Mouse (Mus musculus) forebrain, embryonic 16.5 days (tissue): ENCODE results near the gene Trmo. TPM values are rescaled to one million over a fixed set of nuclear protein-coding genes. Genes with fewer than 3 reads are reported as not detected.

Experiments used
- ATAC-seq: fragments of 200-750 bp; cut with Nextera tagmentation; 2 replicates; pipeline ENCODE4 v1.8.0; 2017; ENCODE audit warnings: mild to moderate bottlenecking, moderate library complexity
- H3K27ac ChIP-seq: fragments of 300-500 bp; sonication (generic); 2 replicates; pipeline ENCODE4 v1.5.1; 2014; ENCODE audit warnings: low read length, control low read depth
- H3K27me3 ChIP-seq: fragments of 300-500 bp; sonication (generic); replicated peaks from 2 replicates; pipeline ENCODE4 v1.6.1; 2014; ENCODE audit warnings: low read length; ENCODE audit not compliant: control insufficient read depth, insufficient read depth
- H3K36me3 ChIP-seq: fragments of 300-500 bp; sonication (generic); 2 replicates; pipeline ENCODE4 v1.6.1; 2014; ENCODE audit not compliant: control insufficient read depth, insufficient read depth
- H3K4me1 ChIP-seq: fragments of 300-500 bp; sonication (generic); replicated peaks from 2 replicates; pipeline ENCODE4 v1.6.1; 2014; ENCODE audit warnings: low read length; ENCODE audit not compliant: control insufficient read depth, insufficient read depth
- H3K4me2 ChIP-seq: fragments of 300-500 bp; sonication (generic); 2 replicates; pipeline ENCODE4 v1.6.1; 2014; ENCODE audit warnings: mild to moderate bottlenecking, low read length, control low read depth
- H3K4me3 ChIP-seq: fragments of 300-500 bp; sonication (generic); replicated peaks from 2 replicates; pipeline ENCODE4 v1.5.1; 2014; ENCODE audit warnings: mild to moderate bottlenecking, low read length, control low read depth
- H3K9ac ChIP-seq: fragments of 300-500 bp; sonication (generic); replicated peaks from 2 replicates; pipeline ENCODE4 v1.6.1; 2014; ENCODE audit warnings: low read depth, low read length, control low read depth
- H3K9me3 ChIP-seq: fragments of 300-500 bp; sonication (generic); 2 replicates; pipeline ENCODE4 v1.6.1; 2016; ENCODE audit warnings: low read length; ENCODE audit not compliant: control insufficient read depth
- WGBS: fragments of 180-500 bp; shearing (Covaris S2); extraction: QIAGEN DNeasy Blood & Tissue Kit; methylation state at CpG from one replicate; pipeline ENCODE4 v1.1.7; 2014; 5-methylcytosine and 5-hydroxymethylcytosine counted together
- polyA plus RNA-seq: library from polyadenylated mRNA; unstranded; fragments of >200 nt; fragmentation: Nextera tagmentation; extraction: Ambion mirVana; gene quantifications from 2 replicates; pipeline ENCODE4 v1.2.1, GENCODE M21; 2015

Gene Trmo
- polyA plus RNA-seq, result 12.7 and 13.4 TPM in 2 replicates

- Histone ChIP-seq H3K36me3 (peaks cover 3% of the 10 kb centered on the region; the same call in 1 of the 2 replicates), H3K4me3 (peak within 1 kb of the TSS; percentile 75)
- ATAC-seq, result peak; percentile 95
These were observed at the start of gene Trmo for GRCm38 (mm10) chr4:46389013-46389611. Gene Trmo, minus strand, starts transcription at chr4:46389437.

GRCm38 (mm10) chr4:46432339-46433036 is 43.3 kb upstream of the Trmo start:
- no peak overlapping the region for H3K9ac ChIP-seq
- no peaks in the 10 kb centered on the region for H3K9me3 ChIP-seq
- H3K27me3 ChIP-seq, result no peaks in the 10 kb centered on the region
- no peaks in the 10 kb centered on the region for H3K36me3 ChIP-seq
- H3K4me3 ChIP-seq, result no peak overlapping the region
- no peak overlapping the region for H3K4me2 ChIP-seq
- ATAC-seq, result no peak
- peaks cover 12% of the 10 kb centered on the region for H3K4me1 ChIP-seq
- H3K27ac ChIP-seq, result no peak overlapping the region
- 91% methylated on average over 12 of the region's 12 CpGs for WGBS

More at GRCm38 (mm10) chr4:46389013-46389611, at the start of gene Trmo:
- no peaks in the 10 kb centered on the region for H3K9me3 ChIP-seq
- peak within 1 kb of the TSS; percentile 79 for H3K4me2 ChIP-seq
- peak within 1 kb of the TSS; percentile 89 for H3K9ac ChIP-seq
- WGBS, result under 1% methylated on average over 56 of the region's 56 CpGs
- no peaks in the 10 kb centered on the region for H3K27me3 ChIP-seq
- H3K27ac ChIP-seq, result peak within 1 kb of the TSS; percentile 88
- H3K4me1 ChIP-seq, result peaks cover 4% of the 10 kb centered on the region

- Histone ChIP-seq H3K4me3 (no peak overlapping the region), H3K27me3 (no peaks in the 10 kb centered on the region), H3K4me1 (peaks cover 12% of the 10 kb centered on the region), H3K36me3 (no peaks in the 10 kb centered on the region), H3K9ac (peak overlapping the region; percentile 37; the same call in 1 of the 2 replicates), H3K9me3 (no peaks in the 10 kb centered on the region), H3K27ac (peak overlapping the region; percentile 89), H3K4me2 (peak overlapping the region; percentile 37)
- peak; percentile 97 for ATAC-seq
- WGBS, result 10% methylated on average over 10 of the region's 10 CpGs
These were observed 39.8 kb upstream of the Trmo start for GRCm38 (mm10) chr4:46428903-46429499.

- Histone ChIP-seq H3K27me3 (no peaks in the 10 kb centered on the region), H3K9ac (no peak overlapping the region), H3K4me3 (no peak overlapping the region), H3K36me3 (no peaks in the 10 kb centered on the region), H3K27ac (no peak overlapping the region), H3K9me3 (no peaks in the 10 kb centered on the region), H3K4me2 (no peak overlapping the region), H3K4me1 (no peaks in the 10 kb centered on the region)
- ATAC-seq, result no peak
- 87% methylated on average over 8 of the region's 8 CpGs for WGBS
These were observed 33.4 kb upstream of the Trmo start for GRCm38 (mm10) chr4:46422625-46423024.

GRCm38 (mm10) chr4:46418851-46419250 is 29.6 kb upstream of the Trmo start:
- Histone ChIP-seq H3K9ac (no peak overlapping the region), H3K36me3 (no peaks in the 10 kb centered on the region), H3K4me3 (no peak overlapping the region), H3K27me3 (no peaks in the 10 kb centered on the region), H3K9me3 (no peaks in the 10 kb centered on the region), H3K4me2 (no peak overlapping the region), H3K27ac (no peak overlapping the region), H3K4me1 (no peaks in the 10 kb centered on the region)
- 41% methylated on average over 9 of the region's 9 CpGs for WGBS
- no peak for ATAC-seq

- Histone ChIP-seq H3K36me3 (no peaks in the 10 kb centered on the region), H3K27me3 (no peaks in the 10 kb centered on the region), H3K27ac (no peak overlapping the region), H3K4me3 (no peak overlapping the region), H3K4me1 (no peaks in the 10 kb centered on the region), H3K9me3 (no peaks in the 10 kb centered on the region), H3K9ac (no peak overlapping the region), H3K4me2 (no peak overlapping the region)
- WGBS, result 70% methylated on average over 3 of the region's 3 CpGs
- no peak for ATAC-seq
These were observed 28.3 kb upstream of the Trmo start for GRCm38 (mm10) chr4:46417491-46417890.

GRCm38 (mm10) chr4:46413406-46413805 is 24.2 kb upstream of the Trmo start, which contains the start of gene Hemgn:
Gene Hemgn, minus strand, starts transcription at chr4:46413506.
- WGBS, result 82% methylated on average over 7 of the region's 7 CpGs
- H3K4me2 ChIP-seq, result no peak within 1 kb of the TSS
- no peak within 1 kb of the TSS for H3K9ac ChIP-seq
- no peak within 1 kb of the TSS for H3K27ac ChIP-seq
- no peaks in the 10 kb centered on the region for H3K36me3 ChIP-seq
- ATAC-seq, result no peak
- H3K4me3 ChIP-seq, result no peak within 1 kb of the TSS
- no peaks in the 10 kb centered on the region for H3K27me3 ChIP-seq
- H3K9me3 ChIP-seq, result no peaks in the 10 kb centered on the region
- no peaks in the 10 kb centered on the region for H3K4me1 ChIP-seq

- WGBS, result 66% methylated on average over 1 of the region's 1 CpGs
- no peak overlapping the region for H3K4me3 ChIP-seq
These were observed 22.9 kb upstream of the Trmo start for GRCm38 (mm10) chr4:46412113-46412512.

GRCm38 (mm10) chr4:46411489-46411888 is 22.3 kb upstream of the Trmo start:
- 78% methylated on average over 6 of the region's 6 CpGs for WGBS

More at GRCm38 (mm10) chr4:46412113-46412512, 22.9 kb upstream of the Trmo start:
- no peak overlapping the region for H3K9ac ChIP-seq
- no peak overlapping the region for H3K4me2 ChIP-seq
- ATAC-seq, result no peak
- no peaks in the 10 kb centered on the region for H3K9me3 ChIP-seq
- H3K4me1 ChIP-seq, result no peaks in the 10 kb centered on the region
- H3K27ac ChIP-seq, result no peak overlapping the region
- H3K27me3 ChIP-seq, result no peaks in the 10 kb centered on the region
- no peaks in the 10 kb centered on the region for H3K36me3 ChIP-seq

More at GRCm38 (mm10) chr4:46411489-46411888, 22.3 kb upstream of the Trmo start:
- Histone ChIP-seq H3K27me3 (no peaks in the 10 kb centered on the region), H3K9ac (no peak overlapping the region), H3K4me2 (no peak overlapping the region), H3K4me1 (no peaks in the 10 kb centered on the region), H3K36me3 (no peaks in the 10 kb centered on the region), H3K9me3 (no peaks in the 10 kb centered on the region), H3K4me3 (no peak overlapping the region), H3K27ac (no peak overlapping the region)
- no peak for ATAC-seq
